Mouse (Mus musculus) thymus, postnatal 0 days (tissue): ENCODE data around the gene Melk. TPM values are rescaled to one million over a fixed set of nuclear protein-coding genes. Genes with fewer than 3 reads are reported as not detected.

ENCODE experiments used
- DNase-seq: peaks from one replicate; pipeline ENCODE4 v3.0.0-alpha.2; 2015; ENCODE audit warnings: low spot score
- polyA plus RNA-seq: library from polyadenylated mRNA; unstranded; fragments of >200 nt; fragmentation: Nextera tagmentation; extraction: Ambion mirVana; gene quantifications from 2 replicates; pipeline ENCODE4 v1.2.1, GENCODE M21; 2015

Melk gene
- 25.9 and 26.8 TPM in 2 replicates for polyA plus RNA-seq

GRCm38 (mm10) chr4:44300781-44301750 is at the start of gene Melk:
Melk (plus strand) TSS chr4:44300876.
- DNase-seq = peak; percentile 79

GRCm38 (mm10) chr4:44251521-44251920 is 49.2 kb upstream of the Melk start:
- DNase-seq = no peak

GRCm38 (mm10) chr4:44251966-44252916 is 48.4 kb upstream of the Melk start:
- DNase-seq = no peak

- DNase-seq = no peak
Observed at GRCm38 (mm10) chr4:44253191-44253590, 47.5 kb upstream of the Melk start.

- no peak for DNase-seq
Observed at GRCm38 (mm10) chr4:44254579-44254978, 46.1 kb upstream of the Melk start.

- DNase-seq = no peak
Observed at GRCm38 (mm10) chr4:44259126-44259525, 41.5 kb upstream of the Melk start.

GRCm38 (mm10) chr4:44260244-44260643 is 40.4 kb upstream of the Melk start:
- peak; percentile 60 for DNase-seq

- no peak for DNase-seq
Observed at GRCm38 (mm10) chr4:44265500-44265899, 35.2 kb upstream of the Melk start.

- no peak for DNase-seq
Observed at GRCm38 (mm10) chr4:44267437-44267836, 33.2 kb upstream of the Melk start.

- no peak for DNase-seq
Observed at GRCm38 (mm10) chr4:44269376-44269817, 31.3 kb upstream of the Melk start.

- DNase-seq = peak; percentile 37
Observed at GRCm38 (mm10) chr4:44271134-44271533, 29.5 kb upstream of the Melk start.

- DNase-seq = no peak
Observed at GRCm38 (mm10) chr4:44281597-44282265, 18.9 kb upstream of the Melk start.

- DNase-seq = peak; percentile 26
Observed at GRCm38 (mm10) chr4:44292534-44292933, 8.1 kb upstream of the Melk start.

GRCm38 (mm10) chr4:44295837-44296236 is 4.8 kb upstream of the Melk start:
- no peak for DNase-seq

- DNase-seq = no peak
Observed at GRCm38 (mm10) chr4:44306585-44306984, 5.9 kb downstream of the Melk start.

- DNase-seq = no peak
Observed at GRCm38 (mm10) chr4:44310429-44310828, 9.8 kb downstream of the Melk start.

GRCm38 (mm10) chr4:44310911-44311310 is 10.2 kb downstream of the Melk start:
- DNase-seq = no peak

- no peak for DNase-seq
Observed at GRCm38 (mm10) chr4:44316270-44316809, 15.7 kb downstream of the Melk start.

GRCm38 (mm10) chr4:44320448-44320847 is 19.8 kb downstream of the Melk start:
- no peak for DNase-seq

GRCm38 (mm10) chr4:44322124-44322523 is 21.4 kb downstream of the Melk start:
- DNase-seq = no peak

GRCm38 (mm10) chr4:44325453-44325852 is 24.8 kb downstream of the Melk start:
- DNase-seq = peak; percentile 17
